Mouse (Mus musculus): ENCODE measurements around the gene Mpv17l2. TPM values are rescaled to one million over a fixed set of nuclear protein-coding genes. Genes with fewer than 3 reads are reported as not detected.

Mpv17l2 gene
- polyA plus RNA-seq, 1 experiment = 17.7 TPM

DNA sequence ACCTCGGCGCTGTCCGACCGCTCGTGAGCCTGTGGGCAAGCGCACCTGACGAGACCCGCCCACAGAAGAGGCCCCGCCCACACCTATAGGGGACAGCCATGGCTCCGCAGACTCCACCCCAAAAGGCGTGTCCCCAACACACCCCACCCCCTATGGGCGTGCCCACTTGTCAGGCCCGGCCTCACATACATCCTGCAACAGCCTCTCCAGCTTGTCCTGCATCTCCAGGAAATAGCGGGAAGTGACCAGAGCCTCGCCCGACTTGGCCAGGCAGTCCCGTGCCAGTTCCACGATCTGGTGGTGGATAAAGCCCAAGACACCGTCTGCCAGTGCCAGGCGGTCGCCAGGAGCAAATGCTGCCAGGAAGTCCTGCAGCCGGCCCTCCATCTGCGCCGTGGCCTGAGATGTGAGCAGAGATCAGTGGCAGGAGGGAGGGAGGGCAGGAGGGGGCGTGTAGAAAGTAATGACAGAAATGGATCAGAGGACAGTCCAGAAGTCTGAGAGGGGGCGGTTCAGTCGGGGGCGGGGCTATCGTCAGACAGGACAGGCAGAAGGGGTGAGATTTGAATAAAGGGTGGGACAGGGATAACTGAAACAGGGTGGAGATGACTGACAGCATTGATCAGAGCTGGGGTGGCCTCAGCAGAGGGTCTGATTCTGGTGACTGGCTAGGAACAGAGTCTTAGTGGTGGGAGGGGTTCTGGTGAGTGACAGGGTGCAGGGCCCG is 27.4 kb upstream of the Mpv17l2 start:
- no peak for TF ChIP-seq POLR2A (IDR thresholded peaks at IDR 0.05; ENCODE audit: insufficient read depth, low read length)
- TF ChIP-seq EP300 (IDR thresholded peaks at IDR 0.05; ENCODE audit: insufficient read depth, low read depth, low read length) = no peak
- no peak for TF ChIP-seq CTCF (IDR thresholded peaks at IDR 0.05; ENCODE audit: low read depth, low read length)
- Histone ChIP-seq H3K27ac (ENCODE audit: insufficient read depth, low read length) (no peak overlapping the region), H3K27me3 (ENCODE audit: control insufficient read depth, insufficient read depth, low read length, poor library complexity, severe bottlenecking) (no peaks in the 10 kb centered on the region), H3K4me3 (ENCODE audit: low read depth, low read length) (peak overlapping the region; percentile 2; the same call in 1 of the 2 replicates), H3K4me1 (ENCODE audit: control insufficient read depth, insufficient read depth, low read length) (no peaks in the 10 kb centered on the region), H3K36me3 (ENCODE audit: control insufficient read depth, insufficient read depth, low read length, poor library complexity, severe bottlenecking) (no peaks in the 10 kb centered on the region), H3K9ac (ENCODE audit: low read depth, poor library complexity, severe bottlenecking) (no peak overlapping the region), H3K9me3 (replicated peaks; ENCODE audit: control insufficient read depth, insufficient read depth, low read length, poor library complexity, severe bottlenecking) (no peaks in the 10 kb centered on the region)

DNA sequence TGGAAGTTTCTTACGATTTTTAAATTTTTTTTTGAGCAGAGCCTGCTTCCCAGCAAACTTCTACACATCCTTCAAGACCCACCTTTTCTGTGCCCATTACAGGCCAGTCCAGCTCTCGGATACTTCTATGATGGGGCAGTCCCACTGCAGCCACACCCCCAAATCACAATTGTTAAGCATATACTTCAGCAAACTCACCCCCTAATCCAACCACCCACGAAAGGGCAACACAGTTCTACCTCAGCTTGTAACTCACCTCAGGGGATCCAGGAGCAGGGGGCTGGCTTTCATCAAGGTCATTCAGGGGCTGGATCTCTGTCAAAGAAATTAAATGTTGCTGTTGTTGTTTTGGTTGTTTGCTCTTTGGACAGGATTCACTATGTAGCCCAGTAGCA is 26.3 kb upstream of the Mpv17l2 start:
- H3K27me3 ChIP-seq (ENCODE audit: control insufficient read depth, insufficient read depth, low read length, poor library complexity, severe bottlenecking) = no peaks in the 10 kb centered on the region
- no peak overlapping the region for H3K9ac ChIP-seq (ENCODE audit: low read depth, poor library complexity, severe bottlenecking)
- no peak overlapping the region for H3K4me3 ChIP-seq (ENCODE audit: low read depth, low read length)
- H3K36me3 ChIP-seq (ENCODE audit: control insufficient read depth, insufficient read depth, low read length, poor library complexity, severe bottlenecking) = no peaks in the 10 kb centered on the region
- H3K9me3 ChIP-seq (replicated peaks; ENCODE audit: control insufficient read depth, insufficient read depth, low read length, poor library complexity, severe bottlenecking) = no peaks in the 10 kb centered on the region
- H3K4me1 ChIP-seq (ENCODE audit: control insufficient read depth, insufficient read depth, low read length) = no peaks in the 10 kb centered on the region
- TF ChIP-seq POLR2A (IDR thresholded peaks at IDR 0.05; ENCODE audit: insufficient read depth, low read length) = no peak
- TF ChIP-seq EP300 (IDR thresholded peaks at IDR 0.05; ENCODE audit: insufficient read depth, low read depth, low read length) = no peak
- TF ChIP-seq CTCF (IDR thresholded peaks at IDR 0.05; ENCODE audit: low read depth, low read length) = no peak
- H3K27ac ChIP-seq (ENCODE audit: insufficient read depth, low read length) = no peak overlapping the region

- no peaks in the 10 kb centered on the region for H3K4me1 ChIP-seq (ENCODE audit: control insufficient read depth, insufficient read depth, low read length)
- no peaks in the 10 kb centered on the region for H3K9me3 ChIP-seq (replicated peaks; ENCODE audit: control insufficient read depth, insufficient read depth, low read length, poor library complexity, severe bottlenecking)
- H3K4me3 ChIP-seq (ENCODE audit: low read depth, low read length) = no peak overlapping the region
- H3K27ac ChIP-seq (ENCODE audit: insufficient read depth, low read length) = no peak overlapping the region
- no peaks in the 10 kb centered on the region for H3K27me3 ChIP-seq (ENCODE audit: control insufficient read depth, insufficient read depth, low read length, poor library complexity, severe bottlenecking)
- H3K9ac ChIP-seq (ENCODE audit: low read depth, poor library complexity, severe bottlenecking) = no peak overlapping the region
- H3K36me3 ChIP-seq (ENCODE audit: control insufficient read depth, insufficient read depth, low read length, poor library complexity, severe bottlenecking) = no peaks in the 10 kb centered on the region
- no peak for TF ChIP-seq CTCF (IDR thresholded peaks at IDR 0.05; ENCODE audit: low read depth, low read length)
- TF ChIP-seq POLR2A (IDR thresholded peaks at IDR 0.05; ENCODE audit: insufficient read depth, low read length) = no peak
- TF ChIP-seq EP300 (IDR thresholded peaks at IDR 0.05; ENCODE audit: insufficient read depth, low read depth, low read length) = no peak
These were observed 25.7 kb upstream of the Mpv17l2 start for GRCm38 (mm10) chr8:70786291-70787050.

GRCm38 (mm10) chr8:70780093-70780492 is 19.3 kb upstream of the Mpv17l2 start:
- Histone ChIP-seq H3K9me3 (replicated peaks; ENCODE audit: control insufficient read depth, insufficient read depth, low read length, poor library complexity, severe bottlenecking) (no peaks in the 10 kb centered on the region), H3K36me3 (ENCODE audit: control insufficient read depth, insufficient read depth, low read length, poor library complexity, severe bottlenecking) (no peaks in the 10 kb centered on the region), H3K4me3 (ENCODE audit: low read depth, low read length) (peak overlapping the region; percentile 44), H3K27ac (ENCODE audit: insufficient read depth, low read length) (no peak overlapping the region), H3K9ac (ENCODE audit: low read depth, poor library complexity, severe bottlenecking) (peak overlapping the region; percentile 27), H3K4me1 (ENCODE audit: control insufficient read depth, insufficient read depth, low read length) (peaks cover 2% of the 10 kb centered on the region), H3K27me3 (ENCODE audit: control insufficient read depth, insufficient read depth, low read length, poor library complexity, severe bottlenecking) (no peaks in the 10 kb centered on the region)
- TF ChIP-seq CTCF (IDR thresholded peaks at IDR 0.05; ENCODE audit: low read depth, low read length) (no peak), POLR2A (IDR thresholded peaks at IDR 0.05; ENCODE audit: insufficient read depth, low read length) (no peak), EP300 (IDR thresholded peaks at IDR 0.05; ENCODE audit: insufficient read depth, low read depth, low read length) (no peak)

- Histone ChIP-seq H3K9me3 (replicated peaks; ENCODE audit: control insufficient read depth, insufficient read depth, low read length, poor library complexity, severe bottlenecking) (no peaks in the 10 kb centered on the region), H3K4me3 (ENCODE audit: low read depth, low read length) (peak within 1 kb of the TSS; percentile 91), H3K4me1 (ENCODE audit: control insufficient read depth, insufficient read depth, low read length) (peaks cover 2% of the 10 kb centered on the region), H3K9ac (ENCODE audit: low read depth, poor library complexity, severe bottlenecking) (peak within 1 kb of the TSS; percentile 93), H3K27ac (ENCODE audit: insufficient read depth, low read length) (peak within 1 kb of the TSS; percentile 71), H3K36me3 (ENCODE audit: control insufficient read depth, insufficient read depth, low read length, poor library complexity, severe bottlenecking) (no peaks in the 10 kb centered on the region), H3K27me3 (ENCODE audit: control insufficient read depth, insufficient read depth, low read length, poor library complexity, severe bottlenecking) (no peaks in the 10 kb centered on the region)
- TF ChIP-seq POLR2A (IDR thresholded peaks at IDR 0.05; ENCODE audit: insufficient read depth, low read length) (peak; percentile 12), EP300 (IDR thresholded peaks at IDR 0.05; ENCODE audit: insufficient read depth, low read depth, low read length) (no peak)
These were observed 16.0 kb upstream of the Mpv17l2 start, which contains the start of gene Pik3r2 for GRCm38 (mm10) chr8:70776496-70777444. TSS of gene Pik3r2 (minus strand) at chr8:70776713.

Data from ES-Bruce4 (cell line).